Mouse (Mus musculus): ENCODE data around the gene Mettl26. TPM values are rescaled to one million over a fixed set of nuclear protein-coding genes. Genes with fewer than 3 reads are reported as not detected.

Mettl26 gene
- polyA plus RNA-seq, 2 experiments, result 52.0 to 62.9 TPM

DNA sequence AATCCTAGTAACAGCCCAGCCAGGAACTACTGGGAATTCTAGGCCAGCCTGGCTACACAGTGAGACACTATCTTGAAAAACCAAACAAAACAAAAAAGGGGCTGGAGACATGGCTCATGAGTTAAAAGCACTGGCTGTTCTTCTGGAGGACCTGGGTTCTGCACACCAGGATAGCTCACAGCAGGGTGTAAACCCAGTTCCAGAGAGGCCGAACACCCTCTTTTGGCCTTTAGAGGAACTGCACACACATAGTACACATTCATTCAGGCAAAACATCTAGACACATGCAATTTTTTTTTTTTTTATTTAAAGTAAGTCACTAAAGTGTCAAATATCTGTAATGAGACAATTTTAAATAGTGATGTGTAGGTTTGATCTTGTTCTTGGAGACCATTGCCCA lies 25.3 kb downstream of the Mettl26 start:
- H3K4me2 ChIP-seq (replicated peaks; ENCODE audit: low read depth, low read length, severe bottlenecking), result no peak overlapping the region
- H3K9ac ChIP-seq (ENCODE audit: low read depth, low read length, severe bottlenecking), result no peak overlapping the region
- H3K4me3 ChIP-seq (replicated peaks; ENCODE audit: low read length), result no peak overlapping the region
- no peaks in the 10 kb centered on the region for H3K9me3 ChIP-seq (ENCODE audit: control insufficient read depth, low read length)
- no peak for TF ChIP-seq POLR2A (IDR thresholded peaks at IDR 0.05; ENCODE audit: borderline replicate concordance, extremely low read depth, insufficient read depth, insufficient read length)
- H3K36me3 ChIP-seq (ENCODE audit: control insufficient read depth, insufficient read depth, low read length), result peaks cover 10% of the 10 kb centered on the region
- DNase-seq (ENCODE audit: low spot score), result no peak
- no peaks in the 10 kb centered on the region for H3K27me3 ChIP-seq (ENCODE audit: control insufficient read depth, insufficient read depth, low read length)
- WGBS, result 100% methylated on average over 1 of the region's 1 CpGs
- H3K4me1 ChIP-seq (ENCODE audit: control insufficient read depth, insufficient read depth, low read length), result no peaks in the 10 kb centered on the region
- no peak overlapping the region for H3K27ac ChIP-seq (replicated peaks; ENCODE audit: low read depth, low read length)
- ATAC-seq (ENCODE audit: low FRiP score, low read depth), result no peak

- H3K4me2 ChIP-seq (replicated peaks; ENCODE audit: low read depth, low read length, severe bottlenecking), result no peak overlapping the region
- H3K9ac ChIP-seq (ENCODE audit: low read depth, low read length, severe bottlenecking), result no peak overlapping the region
- no peaks in the 10 kb centered on the region for H3K9me3 ChIP-seq (ENCODE audit: control insufficient read depth, low read length)
- H3K27ac ChIP-seq (replicated peaks; ENCODE audit: low read depth, low read length), result no peak overlapping the region
- TF ChIP-seq POLR2A (IDR thresholded peaks at IDR 0.05; ENCODE audit: borderline replicate concordance, extremely low read depth, insufficient read depth, insufficient read length), result no peak
- no peak for ATAC-seq (ENCODE audit: low FRiP score, low read depth)
- H3K4me1 ChIP-seq (ENCODE audit: control insufficient read depth, insufficient read depth, low read length), result no peaks in the 10 kb centered on the region
- no peak overlapping the region for H3K4me3 ChIP-seq (replicated peaks; ENCODE audit: low read length)
- H3K27me3 ChIP-seq (ENCODE audit: control insufficient read depth, insufficient read depth, low read length), result no peaks in the 10 kb centered on the region
- DNase-seq (ENCODE audit: low spot score), result no peak
- 86% methylated on average over 3 of the region's 3 CpGs for WGBS
- peaks cover 18% of the 10 kb centered on the region for H3K36me3 ChIP-seq (ENCODE audit: control insufficient read depth, insufficient read depth, low read length)
These were observed 28.2 kb downstream of the Mettl26 start for GRCm38 (mm10) chr17:25903061-25903460.

DNA sequence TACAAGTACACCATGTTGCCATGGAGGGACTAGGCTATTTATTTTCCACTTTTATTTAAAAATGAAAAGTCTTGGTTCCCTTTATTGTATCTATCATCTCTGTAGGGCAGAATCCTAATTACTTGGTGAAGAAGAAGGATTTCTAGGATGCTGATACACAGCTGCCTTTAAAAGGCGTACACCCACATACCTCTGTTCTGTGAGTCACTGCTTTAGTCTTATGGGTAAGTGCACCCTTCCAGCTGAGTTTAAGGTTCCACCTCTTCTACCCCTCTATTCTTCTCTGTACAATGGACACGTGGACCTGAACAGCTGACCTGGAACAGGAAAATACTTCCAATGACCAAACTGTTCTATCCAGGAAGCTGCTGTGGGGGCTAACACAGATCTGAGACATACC lies 32.8 kb downstream of the Mettl26 start:
- TF ChIP-seq POLR2A (IDR thresholded peaks at IDR 0.05; ENCODE audit: borderline replicate concordance, extremely low read depth, insufficient read depth, insufficient read length), result no peak
- no peak overlapping the region for H3K27ac ChIP-seq (replicated peaks; ENCODE audit: low read depth, low read length)
- WGBS, result 92% methylated on average over 2 of the region's 2 CpGs

DNA sequence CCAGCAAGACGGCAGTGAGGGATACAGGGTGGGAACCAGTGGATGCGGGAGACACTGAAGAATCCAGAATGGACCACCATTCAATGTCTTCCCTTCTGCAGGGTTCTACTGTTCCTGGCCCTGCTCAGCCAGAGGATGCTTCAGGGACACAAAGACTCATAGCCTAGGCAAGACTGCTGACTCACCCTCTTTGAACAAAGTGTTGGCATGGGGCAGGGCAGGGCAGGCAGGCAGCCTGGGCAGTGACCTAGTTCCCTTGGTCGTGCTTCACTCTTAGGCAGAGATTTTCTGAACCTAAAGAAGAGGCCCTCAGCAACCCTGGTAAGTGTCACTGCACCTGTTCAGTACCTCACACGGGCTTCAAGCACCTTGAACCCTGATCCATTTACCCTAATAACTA lies 36.9 kb downstream of the Mettl26 start:
- H3K27ac ChIP-seq (replicated peaks; ENCODE audit: low read depth, low read length), result no peak overlapping the region

More for the DNA sequence above, 32.8 kb downstream of the Mettl26 start:
- H3K9me3 ChIP-seq (ENCODE audit: control insufficient read depth, low read length), result no peaks in the 10 kb centered on the region
- no peak overlapping the region for H3K4me3 ChIP-seq (replicated peaks; ENCODE audit: low read length)
- H3K9ac ChIP-seq (ENCODE audit: low read depth, low read length, severe bottlenecking), result no peak overlapping the region
- ATAC-seq (ENCODE audit: low FRiP score, low read depth) (no peak), DNase-seq (ENCODE audit: low spot score) (no peak)
- no peaks in the 10 kb centered on the region for H3K27me3 ChIP-seq (ENCODE audit: control insufficient read depth, insufficient read depth, low read length)
- H3K4me2 ChIP-seq (replicated peaks; ENCODE audit: low read depth, low read length, severe bottlenecking), result no peak overlapping the region
- peaks cover 18% of the 10 kb centered on the region for H3K36me3 ChIP-seq (ENCODE audit: control insufficient read depth, insufficient read depth, low read length)
- no peaks in the 10 kb centered on the region for H3K4me1 ChIP-seq (ENCODE audit: control insufficient read depth, insufficient read depth, low read length)

GRCm38 (mm10) chr17:25913186-25913876 lies 38.5 kb downstream of the Mettl26 start:
- Histone ChIP-seq H3K36me3 (ENCODE audit: control insufficient read depth, insufficient read depth, low read length) (peaks cover 16% of the 10 kb centered on the region), H3K9ac (ENCODE audit: low read depth, low read length, severe bottlenecking) (no peak overlapping the region), H3K4me1 (ENCODE audit: control insufficient read depth, insufficient read depth, low read length) (peaks cover 7% of the 10 kb centered on the region; the same call in 1 of the 2 replicates), H3K9me3 (ENCODE audit: control insufficient read depth, low read length) (no peaks in the 10 kb centered on the region), H3K27ac (replicated peaks; ENCODE audit: low read depth, low read length) (no peak overlapping the region), H3K27me3 (ENCODE audit: control insufficient read depth, insufficient read depth, low read length) (no peaks in the 10 kb centered on the region), H3K4me2 (replicated peaks; ENCODE audit: low read depth, low read length, severe bottlenecking) (no peak overlapping the region), H3K4me3 (replicated peaks; ENCODE audit: low read length) (no peak overlapping the region)
- WGBS, result 85% methylated on average over 14 of the region's 14 CpGs
- DNase-seq (ENCODE audit: low spot score), result no peak
- TF ChIP-seq POLR2A (IDR thresholded peaks at IDR 0.05; ENCODE audit: borderline replicate concordance, extremely low read depth, insufficient read depth, insufficient read length), result no peak
- no peak for ATAC-seq (ENCODE audit: low FRiP score, low read depth)

More for the DNA sequence above, 36.9 kb downstream of the Mettl26 start:
- WGBS, result 91% methylated on average over 4 of the region's 4 CpGs
- H3K4me1 ChIP-seq (ENCODE audit: control insufficient read depth, insufficient read depth, low read length), result no peaks in the 10 kb centered on the region
- H3K9me3 ChIP-seq (ENCODE audit: control insufficient read depth, low read length), result no peaks in the 10 kb centered on the region
- ATAC-seq (ENCODE audit: low FRiP score, low read depth) (no peak), DNase-seq (ENCODE audit: low spot score) (no peak)
- no peak overlapping the region for H3K4me2 ChIP-seq (replicated peaks; ENCODE audit: low read depth, low read length, severe bottlenecking)
- H3K36me3 ChIP-seq (ENCODE audit: control insufficient read depth, insufficient read depth, low read length), result peaks cover 17% of the 10 kb centered on the region
- H3K9ac ChIP-seq (ENCODE audit: low read depth, low read length, severe bottlenecking), result no peak overlapping the region
- H3K4me3 ChIP-seq (replicated peaks; ENCODE audit: low read length), result no peak overlapping the region
- no peak for TF ChIP-seq POLR2A (IDR thresholded peaks at IDR 0.05; ENCODE audit: borderline replicate concordance, extremely low read depth, insufficient read depth, insufficient read length)
- H3K27me3 ChIP-seq (ENCODE audit: control insufficient read depth, insufficient read depth, low read length), result no peaks in the 10 kb centered on the region

Data from limb, embryonic 14.5 days (tissue).